Mouse (Mus musculus): ENCODE measurements around the gene Ppp1r16b. TPM values are rescaled to one million over a fixed set of nuclear protein-coding genes. Genes with fewer than 3 reads are reported as not detected.
"Not testable (repeated sequence)": the region's sequence is repeated elsewhere in the genome, so short reads cannot be mapped to it uniquely, and the experiment has no call there.

Ppp1r16b gene
- polyA plus RNA-seq, 1 experiment from 2014 or later: 12.4 TPM

GRCm38 (mm10) chr2:158733136-158733535 is 67.9 kb downstream of the Ppp1r16b start:
- no peak overlapping the region for H3K4me3 ChIP-seq (ENCODE audit: low read depth, low read length)
- no peak for ATAC-seq
- DNase-seq (ENCODE audit: low spot score): no peak
- no peak overlapping the region for H3K27ac ChIP-seq (ENCODE audit: low read depth, low read length)
- no peaks in the 10 kb centered on the region for H3K4me1 ChIP-seq (ENCODE audit: control insufficient read depth, insufficient read depth, low read length)
- H3K27me3 ChIP-seq (replicated peaks; ENCODE audit: control insufficient read depth, insufficient read depth, low read length): no peaks in the 10 kb centered on the region
- no peaks in the 10 kb centered on the region for H3K9me3 ChIP-seq (replicated peaks; ENCODE audit: control insufficient read depth, low read length)
- WGBS: 86% methylated on average over 4 of the region's 4 CpGs
- H3K36me3 ChIP-seq (ENCODE audit: control insufficient read depth, insufficient read depth, low read length): no peaks in the 10 kb centered on the region
- no peak overlapping the region for H3K4me2 ChIP-seq (ENCODE audit: low read length)
- no peak overlapping the region for H3K9ac ChIP-seq (ENCODE audit: low read length)

DNA sequence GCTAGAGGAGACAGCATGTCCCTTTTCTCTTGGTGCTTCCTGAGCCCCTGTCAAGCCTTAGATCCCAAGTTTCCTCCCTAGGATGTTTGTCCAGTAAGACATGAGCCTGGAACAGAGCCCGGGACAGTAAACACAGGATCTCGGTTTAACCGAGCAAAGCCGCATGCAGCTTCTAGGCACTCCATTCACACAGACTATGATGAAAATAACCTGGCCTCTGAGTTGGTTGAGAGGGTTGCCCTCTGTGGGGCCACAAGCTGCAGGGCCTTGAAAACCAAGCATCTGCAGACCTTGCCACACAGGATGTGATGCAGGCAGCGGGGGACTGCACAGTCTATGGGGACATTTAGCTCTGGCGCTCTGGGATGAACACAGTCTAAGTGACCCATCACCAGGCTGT is 68.7 kb downstream of the Ppp1r16b start:
- Histone ChIP-seq H3K27me3 (replicated peaks; ENCODE audit: control insufficient read depth, insufficient read depth, low read length) (no peaks in the 10 kb centered on the region), H3K4me3 (ENCODE audit: low read depth, low read length) (no peak overlapping the region), H3K9ac (ENCODE audit: low read length) (no peak overlapping the region), H3K36me3 (ENCODE audit: control insufficient read depth, insufficient read depth, low read length) (no peaks in the 10 kb centered on the region), H3K27ac (ENCODE audit: low read depth, low read length) (no peak overlapping the region), H3K4me2 (ENCODE audit: low read length) (no peak overlapping the region), H3K4me1 (ENCODE audit: control insufficient read depth, insufficient read depth, low read length) (no peaks in the 10 kb centered on the region), H3K9me3 (replicated peaks; ENCODE audit: control insufficient read depth, low read length) (no peaks in the 10 kb centered on the region)
- WGBS: 92% methylated on average over 6 of the region's 6 CpGs
- no peak for DNase-seq (ENCODE audit: low spot score)
- ATAC-seq: no peak

DNA sequence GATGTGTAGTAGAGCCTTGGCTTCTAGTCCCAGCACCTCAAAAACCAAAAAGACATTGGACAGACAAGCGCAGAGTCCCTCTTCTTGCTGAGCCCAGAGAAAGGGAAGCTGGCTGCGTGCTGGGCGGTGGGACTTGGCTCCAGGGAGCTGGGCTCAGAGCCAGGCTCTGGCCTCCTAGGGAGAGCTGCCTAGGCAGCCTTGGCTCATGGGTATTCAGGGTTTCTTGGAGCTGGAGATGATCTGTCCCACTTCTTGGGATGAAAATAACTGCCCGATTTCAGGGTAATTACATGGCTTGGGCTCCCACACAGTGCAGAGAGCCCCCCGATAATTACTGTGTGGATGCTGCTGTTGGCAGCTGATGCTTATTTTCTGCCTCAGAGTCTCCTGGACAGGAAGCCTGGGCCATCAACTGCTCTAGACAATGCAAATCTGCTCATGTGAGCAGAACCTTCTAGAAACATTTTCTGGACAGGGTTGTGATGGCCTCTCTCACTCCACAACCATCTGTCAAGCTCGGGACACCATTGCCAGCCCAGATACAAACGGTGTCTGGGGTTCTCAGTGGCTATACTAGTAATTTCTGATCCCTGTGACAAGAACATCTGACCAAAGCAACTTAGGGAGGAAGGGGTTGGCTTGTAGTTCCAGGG is 69.4 kb downstream of the Ppp1r16b start:
- no peak; the same call in 1 of the 2 replicates for ATAC-seq
- H3K27ac ChIP-seq (ENCODE audit: low read depth, low read length): no peak overlapping the region

DNA sequence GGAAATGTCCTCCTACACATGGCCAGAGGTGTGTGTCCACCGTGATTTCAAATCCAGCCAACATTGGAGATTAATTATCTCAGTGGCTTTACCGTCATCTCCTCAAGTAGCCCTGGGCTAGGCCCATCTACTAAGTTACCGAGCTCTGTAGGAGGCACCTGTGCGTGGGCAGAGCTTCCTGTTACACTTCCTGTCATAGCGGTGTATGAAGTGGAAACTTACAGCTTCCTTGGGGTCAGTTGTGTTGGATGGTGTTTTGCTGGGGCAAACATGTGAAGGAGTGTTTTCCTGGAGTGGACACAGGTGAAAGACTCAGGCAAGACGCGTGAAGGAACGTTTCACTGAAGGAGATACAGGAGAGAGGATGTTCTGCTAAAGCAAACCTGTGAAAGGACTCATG is 70.1 kb downstream of the Ppp1r16b start:
- no peak for ATAC-seq
- H3K4me2 ChIP-seq (ENCODE audit: low read length): no peak overlapping the region
- 95% methylated on average over 8 of the region's 8 CpGs for whole genome bisulfite sequencing
- no peak for DNase-seq (ENCODE audit: low spot score)
- H3K27ac ChIP-seq (ENCODE audit: low read depth, low read length): no peak overlapping the region
- no peak overlapping the region for H3K4me3 ChIP-seq (ENCODE audit: low read depth, low read length)
- no peaks in the 10 kb centered on the region for H3K27me3 ChIP-seq (replicated peaks; ENCODE audit: control insufficient read depth, insufficient read depth, low read length)
- H3K9me3 ChIP-seq (replicated peaks; ENCODE audit: control insufficient read depth, low read length): no peaks in the 10 kb centered on the region
- H3K9ac ChIP-seq (ENCODE audit: low read length): no peak overlapping the region
- H3K36me3 ChIP-seq (ENCODE audit: control insufficient read depth, insufficient read depth, low read length): no peaks in the 10 kb centered on the region
- no peaks in the 10 kb centered on the region for H3K4me1 ChIP-seq (ENCODE audit: control insufficient read depth, insufficient read depth, low read length)

More for the DNA sequence above, 69.4 kb downstream of the Ppp1r16b start:
- WGBS: 75% methylated on average over 7 of the region's 7 CpGs
- H3K9ac ChIP-seq (ENCODE audit: low read length): no peak overlapping the region
- H3K4me1 ChIP-seq (ENCODE audit: control insufficient read depth, insufficient read depth, low read length): no peaks in the 10 kb centered on the region
- H3K4me3 ChIP-seq (ENCODE audit: low read depth, low read length): no peak overlapping the region
- no peak overlapping the region for H3K4me2 ChIP-seq (ENCODE audit: low read length)
- no peaks in the 10 kb centered on the region for H3K27me3 ChIP-seq (replicated peaks; ENCODE audit: control insufficient read depth, insufficient read depth, low read length)
- H3K9me3 ChIP-seq (replicated peaks; ENCODE audit: control insufficient read depth, low read length): no peaks in the 10 kb centered on the region
- H3K36me3 ChIP-seq (ENCODE audit: control insufficient read depth, insufficient read depth, low read length): no peaks in the 10 kb centered on the region
- peak; percentile 47 for DNase-seq (ENCODE audit: low spot score)

- not testable (repeated sequence) for H3K4me2 ChIP-seq (ENCODE audit: low read length); H3K36me3 ChIP-seq (ENCODE audit: control insufficient read depth, insufficient read depth, low read length); H3K4me1 ChIP-seq (ENCODE audit: control insufficient read depth, insufficient read depth, low read length); H3K27ac ChIP-seq (ENCODE audit: low read depth, low read length); H3K4me3 ChIP-seq (ENCODE audit: low read depth, low read length); H3K9ac ChIP-seq (ENCODE audit: low read length); ATAC-seq; H3K27me3 ChIP-seq (replicated peaks; ENCODE audit: control insufficient read depth, insufficient read depth, low read length); DNase-seq (ENCODE audit: low spot score); H3K9me3 ChIP-seq (replicated peaks; ENCODE audit: control insufficient read depth, low read length)
- 87% methylated on average over 4 of the region's 4 CpGs for WGBS
These were observed 71.0 kb downstream of the Ppp1r16b start for GRCm38 (mm10) chr2:158736247-158736646.

DNA sequence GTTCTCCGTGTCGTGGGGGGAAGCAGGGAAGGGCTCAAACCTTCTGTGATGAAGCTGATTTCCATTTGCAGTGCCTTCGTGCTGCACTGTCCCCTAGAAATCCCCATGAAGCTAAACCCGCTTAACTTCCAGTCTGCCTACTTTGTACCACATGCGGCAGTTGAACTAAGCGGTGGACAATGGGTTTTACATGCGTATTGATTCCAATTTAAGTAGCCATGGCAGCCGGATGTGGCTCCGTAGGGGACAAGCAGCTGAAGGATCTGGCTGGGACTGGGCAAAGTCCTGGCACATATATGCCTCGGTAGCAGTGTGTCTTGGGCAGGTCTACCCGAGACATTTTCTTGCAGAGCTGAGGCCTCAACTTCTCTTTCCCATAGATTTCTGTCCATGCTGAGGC is 73.4 kb downstream of the Ppp1r16b start:
- Histone ChIP-seq H3K4me3 (ENCODE audit: low read depth, low read length) (no peak overlapping the region), H3K4me1 (ENCODE audit: control insufficient read depth, insufficient read depth, low read length) (no peaks in the 10 kb centered on the region), H3K27me3 (replicated peaks; ENCODE audit: control insufficient read depth, insufficient read depth, low read length) (no peaks in the 10 kb centered on the region), H3K4me2 (ENCODE audit: low read length) (no peak overlapping the region), H3K36me3 (ENCODE audit: control insufficient read depth, insufficient read depth, low read length) (no peaks in the 10 kb centered on the region), H3K9me3 (replicated peaks; ENCODE audit: control insufficient read depth, low read length) (no peaks in the 10 kb centered on the region), H3K9ac (ENCODE audit: low read length) (no peak overlapping the region), H3K27ac (ENCODE audit: low read depth, low read length) (no peak overlapping the region)
- 72% methylated on average over 11 of the region's 11 CpGs for WGBS
- DNase-seq (ENCODE audit: low spot score): peak; percentile 12
- no peak for ATAC-seq

DNA sequence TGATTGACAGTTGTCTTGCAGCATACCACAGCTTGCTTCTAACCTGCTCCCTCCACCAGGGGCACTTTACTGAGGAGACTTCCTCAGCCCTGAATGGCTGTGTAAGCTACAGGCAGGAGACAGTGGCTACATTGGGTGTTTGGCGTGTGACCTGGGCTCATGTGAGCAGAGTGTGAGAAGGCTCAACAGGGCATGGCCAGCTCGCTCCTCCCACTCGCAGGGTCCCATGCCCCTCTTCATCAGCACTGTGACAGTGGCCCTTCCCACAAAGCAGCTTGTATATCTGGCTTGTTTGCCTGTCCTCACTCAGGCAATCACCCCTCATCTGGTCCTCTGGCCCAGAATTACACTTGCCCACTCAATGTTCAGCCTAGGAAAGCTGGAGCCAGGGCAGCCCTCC is 73.9 kb downstream of the Ppp1r16b start:
- H3K4me3 ChIP-seq (ENCODE audit: low read depth, low read length): no peak overlapping the region
- H3K27ac ChIP-seq (ENCODE audit: low read depth, low read length): no peak overlapping the region
- H3K27me3 ChIP-seq (replicated peaks; ENCODE audit: control insufficient read depth, insufficient read depth, low read length): no peaks in the 10 kb centered on the region
- no peak overlapping the region for H3K4me2 ChIP-seq (ENCODE audit: low read length)
- 88% methylated on average over 3 of the region's 3 CpGs for WGBS
- H3K36me3 ChIP-seq (ENCODE audit: control insufficient read depth, insufficient read depth, low read length): no peaks in the 10 kb centered on the region
- ATAC-seq (no peak), DNase-seq (ENCODE audit: low spot score) (no peak)
- H3K4me1 ChIP-seq (ENCODE audit: control insufficient read depth, insufficient read depth, low read length): no peaks in the 10 kb centered on the region
- no peak overlapping the region for H3K9ac ChIP-seq (ENCODE audit: low read length)
- no peaks in the 10 kb centered on the region for H3K9me3 ChIP-seq (replicated peaks; ENCODE audit: control insufficient read depth, low read length)

DNA sequence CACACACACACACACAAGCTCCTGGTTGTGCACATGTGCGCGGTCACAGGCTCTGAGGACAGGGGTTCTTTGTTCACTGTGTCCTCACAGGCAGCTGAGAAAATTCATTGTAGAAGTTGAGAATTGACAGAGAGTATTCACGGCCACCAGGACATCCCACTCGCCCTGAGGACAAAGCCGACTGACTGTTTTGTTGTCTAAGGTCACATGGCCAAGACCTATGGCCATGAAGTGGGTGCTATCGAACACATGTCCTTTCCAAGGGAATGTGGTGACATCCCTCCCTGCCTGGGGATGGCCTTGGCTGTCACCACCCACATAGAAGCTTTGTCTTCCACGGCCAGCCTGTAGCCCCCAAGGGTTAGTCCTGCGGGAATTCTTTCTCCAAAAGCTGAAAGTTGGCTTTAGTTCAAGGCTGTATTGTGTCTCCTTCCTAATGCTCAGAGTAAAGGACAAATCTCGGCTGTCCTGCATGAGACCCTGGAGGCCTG is 75.9 kb downstream of the Ppp1r16b start:
- WGBS: 53% methylated on average over 9 of the region's 9 CpGs
- ATAC-seq (no peak), DNase-seq (ENCODE audit: low spot score) (no peak)
- Histone ChIP-seq H3K27me3 (replicated peaks; ENCODE audit: control insufficient read depth, insufficient read depth, low read length) (no peaks in the 10 kb centered on the region), H3K4me3 (ENCODE audit: low read depth, low read length) (no peak overlapping the region), H3K4me2 (ENCODE audit: low read length) (no peak overlapping the region), H3K9me3 (replicated peaks; ENCODE audit: control insufficient read depth, low read length) (no peaks in the 10 kb centered on the region), H3K36me3 (ENCODE audit: control insufficient read depth, insufficient read depth, low read length) (no peaks in the 10 kb centered on the region), H3K27ac (ENCODE audit: low read depth, low read length) (no peak overlapping the region), H3K4me1 (ENCODE audit: control insufficient read depth, insufficient read depth, low read length) (no peaks in the 10 kb centered on the region), H3K9ac (ENCODE audit: low read length) (no peak overlapping the region)

GRCm38 (mm10) chr2:158742431-158742830 is 77.2 kb downstream of the Ppp1r16b start:
- no peak overlapping the region for H3K27ac ChIP-seq (ENCODE audit: low read depth, low read length)
- WGBS: 74% methylated on average over 5 of the region's 5 CpGs
- H3K4me3 ChIP-seq (ENCODE audit: low read depth, low read length): no peak overlapping the region
- H3K9me3 ChIP-seq (replicated peaks; ENCODE audit: control insufficient read depth, low read length): no peaks in the 10 kb centered on the region
- ATAC-seq (no peak), DNase-seq (ENCODE audit: low spot score) (no peak)
- H3K27me3 ChIP-seq (replicated peaks; ENCODE audit: control insufficient read depth, insufficient read depth, low read length): no peaks in the 10 kb centered on the region
- no peak overlapping the region for H3K9ac ChIP-seq (ENCODE audit: low read length)
- no peak overlapping the region for H3K4me2 ChIP-seq (ENCODE audit: low read length)
- H3K4me1 ChIP-seq (ENCODE audit: control insufficient read depth, insufficient read depth, low read length): no peaks in the 10 kb centered on the region
- H3K36me3 ChIP-seq (ENCODE audit: control insufficient read depth, insufficient read depth, low read length): no peaks in the 10 kb centered on the region
